ENCODE assay signal across 15 mouse cellular contexts in genomic region chr2:134779826-134780225, GRCm38 (mm10). TPM values are rescaled to one million over a fixed set of nuclear protein-coding genes. Genes with fewer than 3 reads are reported as not detected.
DNase-seq lines count a peak whose midpoint lies in the region; ATAC-seq and TF ChIP-seq lines count a peak whose summit lies in the region.
"Had no signal": no experiment of that assay in that cellular context is flagged by ENCODE, and none has a peak within 500 bp of the region (broad histone marks: within the 10 kb centered on the region; RNA-seq: fewer than 3 reads in every experiment).

No protein-coding gene starts in this region.

- no peak overlapping the region for H3K4me3 ChIP-seq in lung, adult 2 months (replicated peaks; ENCODE audit: extremely low read depth, low read depth, low read length)
- no peak overlapping the region for H3K4me3 ChIP-seq in midbrain, embryonic 13.5 days (replicated peaks)
- H3K4me3 ChIP-seq: embryonic facial prominence, embryonic 15.5 days; limb, embryonic 15.5 days had no signal

- H3K4me1 ChIP-seq in lung, adult 2 months (ENCODE audit: control insufficient read depth, insufficient read depth, low read length), result no peaks in the 10 kb centered on the region
- H3K4me1 ChIP-seq in midbrain, embryonic 13.5 days (replicated peaks), result no peaks in the 10 kb centered on the region
- H3K4me1 ChIP-seq: embryonic facial prominence, embryonic 15.5 days; limb, embryonic 15.5 days had no signal

- no peak overlapping the region for H3K27ac ChIP-seq in midbrain, embryonic 13.5 days
- H3K27ac ChIP-seq: embryonic facial prominence, embryonic 15.5 days; limb, embryonic 15.5 days had no signal

- peak; percentile 100 for ATAC-seq in frontal cortex, adult (ENCODE audit: low TSS enrichment)
- ATAC-seq in midbrain, embryonic 13.5 days, result no peak
- ATAC-seq: activated CD4-positive, CD25-positive, alpha-beta regulatory T cell, adult 4 months had no signal

- H3K9me3 ChIP-seq in midbrain, embryonic 13.5 days, result no peaks in the 10 kb centered on the region
- H3K9me3 ChIP-seq: embryonic facial prominence, embryonic 15.5 days; limb, embryonic 15.5 days had no signal

- TF ChIP-seq POLR2A in lung, adult 2 months (IDR thresholded peaks at IDR 0.05; ENCODE audit: borderline replicate concordance, extremely low read depth, low read depth, low read length), result no peak

- no peak for DNase-seq in frontal cortex, postnatal 25 days (ENCODE audit: low spot score in 2 of 2)
- no peak for DNase-seq in lung, adult 2 months
- DNase-seq in lung, postnatal 14 days, result no peak
- peak; percentile 46 to 58 for DNase-seq in left cerebral cortex, adult 18-20 months (ENCODE audit: low spot score in 2 of 2)
- DNase-seq in right cerebral cortex, postnatal 36 days (ENCODE audit: low spot score in 2 of 2), result peak; percentile 30 to 70
- no peak for DNase-seq in adrenal gland, adult 2 months
- DNase-seq: kidney, adult 11 months; midbrain, embryonic 14.5 days had no signal

- 75% methylated on average over 5 of the region's 5 CpGs for WGBS in lung, adult 2 months
- WGBS in midbrain, embryonic 13.5 days, result 71% methylated on average over 5 of the region's 5 CpGs

- no peak overlapping the region for H3K4me2 ChIP-seq in midbrain, embryonic 13.5 days (replicated peaks)
- H3K4me2 ChIP-seq: embryonic facial prominence, embryonic 15.5 days; heart, embryonic 11.5 days; limb, embryonic 15.5 days had no signal

- no peaks in the 10 kb centered on the region for H3K36me3 ChIP-seq in midbrain, embryonic 13.5 days
- H3K36me3 ChIP-seq: embryonic facial prominence, embryonic 15.5 days; limb, embryonic 15.5 days had no signal

- TF ChIP-seq CTCF in lung, adult 2 months (IDR thresholded peaks at IDR 0.05; ENCODE audit: insufficient read depth, low read length), result 0 out of 2 replicates have a peak, but pooled peaks have one; percentile 10

- H3K9ac ChIP-seq in midbrain, embryonic 13.5 days (replicated peaks), result no peak overlapping the region
- H3K9ac ChIP-seq: embryonic facial prominence, embryonic 15.5 days; limb, embryonic 15.5 days had no signal

- H3K27me3 ChIP-seq in midbrain, embryonic 13.5 days, result no peaks in the 10 kb centered on the region
- H3K27me3 ChIP-seq: embryonic facial prominence, embryonic 15.5 days; limb, embryonic 15.5 days had no signal

RNA-seq across cellular contexts. Expression of gene Plcb1, which starts 6.0 kb away (rescaled TPM):
- polyA plus RNA-seq in lung, adult 2 months (2012; rRNA removed), result 6.0 and 6.2 TPM in 2 replicates
- total RNA-seq in left cerebral cortex, adult 18-20 months (2021), result 100 to 1,000 TPM; 166 to 177 TPM
- 20.7 and 21.2 TPM in 2 replicates for polyA plus RNA-seq in midbrain, embryonic 13.5 days (2015; fragmentation: Nextera tagmentation; extraction: Ambion mirVana)
- 10 to 100 TPM; 69.9 to 80.4 TPM for total RNA-seq in adrenal gland, adult 2 months (2021)
- polyA plus RNA-seq in adrenal gland, adult 2 months (2012; rRNA removed), result 24.7 and 39.3 TPM in 2 replicates
- total RNA-seq: MEL had no signal
- polyA plus RNA-seq: activated CD4-positive, CD25-positive, alpha-beta regulatory T cell, adult 4 months had no signal

Comparison
In these comparisons a context has a peak if more than half of its experiments do, and no peak if none do; other contexts are left out.
1. DNase-seq: peak in left cerebral cortex, adult 18-20 months (2 of 2) and right cerebral cortex, postnatal 36 days (2 of 2); none in frontal cortex, postnatal 25 days (0 of 2), lung, adult 2 months (single experiment), lung, postnatal 14 days (single experiment) and adrenal gland, adult 2 months (single experiment).